Mouse (Mus musculus) hindbrain, postnatal 0 days (tissue): ENCODE data around the gene Cdc7. TPM values are rescaled to one million over a fixed set of nuclear protein-coding genes. Genes with fewer than 3 reads are reported as not detected.

Experiments used
- ATAC-seq: fragments of 200-750 bp; cut with Nextera tagmentation; 2 replicates; pipeline ENCODE4 v1.8.0; 2017; ENCODE audit warnings: mild to moderate bottlenecking, moderate TSS enrichment, moderate library complexity
- DNase-seq: peaks from one replicate; pipeline ENCODE4 v3.0.0-alpha.2; 2015; ENCODE audit warnings: low spot score
- H3K27ac ChIP-seq: fragments of 300-500 bp; sonication (generic); 2 replicates; pipeline ENCODE4 v1.5.1; 2014; ENCODE audit warnings: mild to moderate bottlenecking
- H3K27me3 ChIP-seq: fragments of 300-500 bp; sonication (generic); 2 replicates; pipeline ENCODE4 v1.6.1; 2014; ENCODE audit warnings: low read length, mixed read lengths; ENCODE audit not compliant: insufficient read depth
- H3K36me3 ChIP-seq: fragments of 300-500 bp; sonication (generic); 2 replicates; pipeline ENCODE4 v1.6.1; 2014; ENCODE audit warnings: low read length, mixed read lengths; ENCODE audit not compliant: insufficient read depth
- H3K4me1 ChIP-seq: fragments of 300-500 bp; sonication (generic); 2 replicates; pipeline ENCODE4 v1.6.1; 2014; ENCODE audit warnings: antibody characterized with exemption, low read length, mixed read lengths; ENCODE audit not compliant: insufficient read depth
- H3K4me2 ChIP-seq: fragments of 300-500 bp; sonication (generic); 2 replicates; pipeline ENCODE4 v1.6.1; 2014; ENCODE audit warnings: low read depth, mild to moderate bottlenecking, low read length, moderate library complexity, mixed read lengths
- H3K4me3 ChIP-seq: fragments of 300-500 bp; sonication (generic); 2 replicates; pipeline ENCODE4 v1.5.1; 2014; ENCODE audit warnings: low read length
- H3K9ac ChIP-seq: fragments of 300-500 bp; sonication (generic); replicated peaks from 2 replicates; pipeline ENCODE4 v1.6.1; 2014; ENCODE audit warnings: mild to moderate bottlenecking, low read length, moderate library complexity, mixed read lengths
- H3K9me3 ChIP-seq: fragments of 300-500 bp; sonication (generic); 2 replicates; pipeline ENCODE4 v1.6.1; 2016; ENCODE audit warnings: low read length, mixed read lengths
- CTCF ChIP-seq: IDR thresholded peaks from 2 replicates; pipeline ENCODE4 v1.5.1; 2016; ENCODE audit warnings: antibody characterized with exemption, control low read depth, low read depth
- WGBS: fragments of 180-500 bp; shearing (Covaris S2); extraction: QIAGEN DNeasy Blood & Tissue Kit; methylation state at CpG from one replicate; pipeline ENCODE4 v1.1.7; 2014; 5-methylcytosine and 5-hydroxymethylcytosine counted together
- polyA plus RNA-seq: library from polyadenylated mRNA; unstranded; fragments of >200 nt; fragmentation: Nextera tagmentation; extraction: Ambion mirVana; gene quantifications from 2 replicates; pipeline ENCODE4 v1.2.1, GENCODE M21; 2015
- total RNA-seq: library from RNA; depleted of rRNA; stranded (reverse); fragments of >200 nt; gene quantifications from 2 replicates; pipeline ENCODE4 v1.2.3, GENCODE M21; 2014

The Cdc7 gene
- total and polyA plus RNA-seq, 2 experiments from 2014 or later = 21.4 to 25.5 TPM

DNA sequence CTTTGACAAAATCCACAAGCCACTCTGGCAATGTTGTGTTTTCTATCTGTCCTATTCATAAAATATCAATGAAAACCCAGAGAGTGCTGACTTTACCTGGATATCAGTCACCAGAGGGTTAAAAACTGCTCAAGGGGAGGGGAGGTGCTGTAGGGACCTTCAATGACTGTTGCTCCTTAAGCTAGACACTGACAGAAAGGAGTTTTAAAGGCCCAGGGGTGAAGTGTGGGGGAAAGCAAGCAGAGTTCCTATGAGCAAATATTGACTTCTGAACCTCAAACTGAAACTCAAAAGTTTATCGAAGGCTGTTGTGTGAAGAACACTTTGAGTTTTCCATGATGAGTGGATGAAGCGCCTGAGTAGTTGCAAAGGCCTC lies 50.9 kb downstream of the Cdc7 start:
- no peak for TF ChIP-seq CTCF
- Histone ChIP-seq H3K4me2 (no peak overlapping the region), H3K36me3 (no peaks in the 10 kb centered on the region), H3K27ac (no peak overlapping the region), H3K27me3 (no peaks in the 10 kb centered on the region), H3K9me3 (no peaks in the 10 kb centered on the region), H3K4me3 (no peak overlapping the region), H3K9ac (no peak overlapping the region), H3K4me1 (no peaks in the 10 kb centered on the region; the same call in 1 of the 2 replicates)
- DNase-seq = no peak
- no peak for ATAC-seq
- WGBS = 85% methylated on average over 2 of the region's 2 CpGs

DNA sequence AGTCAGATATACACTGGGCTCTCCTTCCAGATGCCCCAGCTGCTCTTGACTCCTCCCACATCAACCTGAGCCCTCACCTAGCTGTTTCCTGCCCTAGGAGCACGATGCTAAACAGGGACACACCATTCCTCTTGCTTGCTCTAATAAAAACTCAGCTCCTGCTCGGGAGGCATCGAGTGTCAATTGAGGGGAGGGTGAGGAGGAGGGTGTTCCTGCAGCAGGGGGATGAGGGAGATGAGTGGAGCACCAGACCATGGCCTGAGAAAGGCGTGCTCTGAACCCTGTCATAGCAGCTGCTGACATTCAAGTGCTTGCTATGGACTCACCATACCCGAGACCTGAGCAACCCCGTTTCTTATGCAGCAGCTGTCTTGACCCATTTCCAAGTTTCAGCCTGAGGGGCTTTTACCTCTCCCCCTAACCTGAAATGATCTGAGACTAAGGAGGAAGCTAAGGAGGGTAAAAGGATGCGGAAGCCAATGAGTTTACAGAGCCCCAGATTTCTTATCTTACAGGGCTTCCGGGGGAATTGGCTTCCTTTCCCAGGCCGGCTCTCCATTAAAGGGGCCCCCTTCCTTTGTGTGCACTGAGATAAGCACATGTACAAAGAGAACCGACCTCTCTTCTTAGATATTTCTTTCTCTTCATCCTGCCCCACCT lies 51.4 kb downstream of the Cdc7 start:
- ATAC-seq = no peak
- WGBS = 44% methylated on average over 10 of the region's 10 CpGs
- Histone ChIP-seq H3K4me2 (no peak overlapping the region), H3K4me3 (no peak overlapping the region), H3K27ac (no peak overlapping the region), H3K9me3 (no peaks in the 10 kb centered on the region), H3K27me3 (no peaks in the 10 kb centered on the region), H3K36me3 (no peaks in the 10 kb centered on the region), H3K4me1 (no peaks in the 10 kb centered on the region; the same call in 1 of the 2 replicates), H3K9ac (no peak overlapping the region)
- TF ChIP-seq CTCF = no peak
- DNase-seq = no peak

DNA sequence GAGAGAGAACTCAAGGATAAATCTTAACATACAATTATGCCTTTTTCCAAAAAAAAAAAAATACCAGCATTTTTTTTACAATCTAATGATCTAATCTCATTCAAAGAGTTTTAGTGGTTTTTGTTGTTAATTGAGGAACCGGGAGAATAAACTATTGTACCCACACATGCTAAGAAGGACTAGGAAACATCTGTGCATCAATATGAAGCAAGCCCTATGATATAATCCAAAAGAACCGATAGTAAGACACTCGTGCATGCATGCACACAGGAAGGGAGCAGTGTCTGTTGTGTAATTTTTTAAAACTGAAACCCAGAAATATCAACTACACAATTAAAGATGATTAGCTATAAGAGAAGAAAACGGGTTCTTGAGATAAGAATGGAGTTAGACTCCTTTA lies 52.4 kb downstream of the Cdc7 start:
- Histone ChIP-seq H3K4me3 (no peak overlapping the region), H3K36me3 (no peaks in the 10 kb centered on the region), H3K27ac (no peak overlapping the region), H3K9ac (no peak overlapping the region), H3K9me3 (no peaks in the 10 kb centered on the region), H3K27me3 (no peaks in the 10 kb centered on the region), H3K4me1 (no peaks in the 10 kb centered on the region; the same call in 1 of the 2 replicates), H3K4me2 (no peak overlapping the region)
- 80% methylated on average over 4 of the region's 4 CpGs for WGBS
- DNase-seq = no peak
- no peak for TF ChIP-seq CTCF
- ATAC-seq = no peak

DNA sequence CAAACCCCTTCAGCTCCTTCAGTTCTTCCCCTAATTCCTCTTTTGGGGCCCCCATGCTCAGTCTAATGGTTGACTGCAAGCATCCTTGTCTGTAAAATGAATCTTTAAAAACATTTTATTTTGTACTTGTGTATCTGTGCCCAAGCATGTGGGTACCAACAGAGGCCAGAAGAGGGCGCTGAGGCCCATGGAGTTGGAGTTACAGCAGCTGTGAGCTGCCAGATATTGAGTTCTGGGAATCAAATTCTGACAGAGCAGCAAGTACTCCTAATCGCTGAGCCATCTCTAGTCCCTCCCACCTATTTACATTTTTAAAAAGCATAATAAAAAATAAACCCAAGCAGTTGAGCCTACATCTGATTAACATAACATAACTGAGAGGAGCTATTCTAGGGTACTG lies 53.4 kb downstream of the Cdc7 start:
- Histone ChIP-seq H3K4me2 (no peak overlapping the region), H3K4me1 (no peaks in the 10 kb centered on the region; the same call in 1 of the 2 replicates), H3K4me3 (no peak overlapping the region), H3K36me3 (no peaks in the 10 kb centered on the region), H3K27ac (no peak overlapping the region), H3K27me3 (no peaks in the 10 kb centered on the region), H3K9ac (no peak overlapping the region), H3K9me3 (no peaks in the 10 kb centered on the region)
- ATAC-seq = no peak
- DNase-seq = no peak
- peak; percentile 31 for TF ChIP-seq CTCF
- WGBS = 74% methylated on average over 2 of the region's 2 CpGs

DNA sequence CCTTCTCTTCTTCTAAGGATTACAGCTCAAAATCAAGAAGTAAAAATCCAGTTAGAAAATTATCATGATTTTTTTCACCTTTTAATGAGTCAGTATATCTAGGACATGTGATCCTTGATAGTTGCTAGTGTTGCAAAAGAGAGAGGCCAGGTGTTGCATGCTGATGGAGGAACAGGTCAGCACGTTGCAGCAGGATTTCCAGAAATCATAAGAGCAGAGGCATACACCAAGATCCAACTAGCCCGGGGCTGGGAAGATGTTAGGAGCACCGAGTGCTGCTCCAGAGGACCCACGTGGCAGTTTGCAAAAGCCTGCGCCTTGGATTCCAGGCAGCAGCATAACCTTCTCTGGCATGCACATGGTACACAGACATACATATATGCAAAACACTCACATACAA lies 54.9 kb downstream of the Cdc7 start:
- H3K9ac ChIP-seq = no peak overlapping the region
- ATAC-seq (no peak), DNase-seq (no peak)
- no peak overlapping the region for H3K4me2 ChIP-seq
- no peak overlapping the region for H3K27ac ChIP-seq
- no peaks in the 10 kb centered on the region for H3K36me3 ChIP-seq
- WGBS = 75% methylated on average over 5 of the region's 5 CpGs
- TF ChIP-seq CTCF = no peak
- no peaks in the 10 kb centered on the region; the same call in 1 of the 2 replicates for H3K4me1 ChIP-seq
- H3K9me3 ChIP-seq = no peaks in the 10 kb centered on the region
- H3K27me3 ChIP-seq = no peaks in the 10 kb centered on the region
- no peak overlapping the region for H3K4me3 ChIP-seq

DNA sequence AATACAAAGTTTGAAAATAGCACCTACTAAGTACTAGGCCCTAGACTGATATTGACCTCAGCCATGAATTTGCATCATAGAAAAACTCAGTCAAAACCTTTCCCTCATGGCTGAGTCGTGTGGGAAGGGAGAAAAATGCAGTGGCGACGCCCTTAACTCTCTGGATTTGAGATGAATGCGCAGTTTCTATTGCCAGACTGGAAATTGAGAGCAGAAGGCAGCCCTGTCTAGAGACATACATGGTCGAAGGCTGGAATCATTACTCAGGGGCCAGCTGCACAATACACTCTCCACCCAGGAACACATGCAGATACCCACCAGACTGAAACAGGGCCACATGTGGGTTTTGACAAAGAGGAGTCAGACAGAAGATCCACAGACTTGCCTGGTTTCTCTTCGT lies 55.8 kb downstream of the Cdc7 start:
- H3K36me3 ChIP-seq = no peaks in the 10 kb centered on the region
- H3K27me3 ChIP-seq = no peaks in the 10 kb centered on the region
- H3K9ac ChIP-seq = no peak overlapping the region
- ATAC-seq (no peak), DNase-seq (no peak)
- no peaks in the 10 kb centered on the region; the same call in 1 of the 2 replicates for H3K4me1 ChIP-seq
- no peak overlapping the region for H3K4me2 ChIP-seq
- no peak overlapping the region for H3K27ac ChIP-seq
- no peak overlapping the region for H3K4me3 ChIP-seq
- H3K9me3 ChIP-seq = no peaks in the 10 kb centered on the region
- WGBS = 64% methylated on average over 6 of the region's 6 CpGs
- no peak for TF ChIP-seq CTCF

DNA sequence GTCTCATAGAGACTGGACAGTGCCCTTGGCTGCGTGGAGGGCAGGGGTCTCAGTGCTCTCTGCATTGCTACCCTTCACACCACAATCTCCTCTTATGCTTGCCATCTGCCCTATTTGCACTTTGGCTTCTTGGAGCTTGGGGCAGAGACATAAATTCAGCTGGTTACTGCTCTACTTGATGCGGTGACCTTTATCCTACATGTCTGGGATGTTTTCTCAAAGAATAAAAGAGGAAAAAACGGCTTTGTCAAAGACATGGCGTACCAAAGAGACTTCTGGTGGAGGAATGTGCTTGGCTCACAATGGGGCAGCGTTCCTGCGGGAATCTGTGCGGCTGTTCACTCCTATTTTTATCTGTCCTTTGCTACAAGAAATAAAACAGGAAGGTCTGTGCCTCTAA lies 56.2 kb downstream of the Cdc7 start:
- DNase-seq (no peak), ATAC-seq (no peak)
- TF ChIP-seq CTCF = no peak
- H3K27me3 ChIP-seq = no peaks in the 10 kb centered on the region
- no peak overlapping the region for H3K9ac ChIP-seq
- H3K4me1 ChIP-seq = no peaks in the 10 kb centered on the region; the same call in 1 of the 2 replicates
- H3K27ac ChIP-seq = no peak overlapping the region
- no peaks in the 10 kb centered on the region for H3K36me3 ChIP-seq
- no peak overlapping the region for H3K4me2 ChIP-seq
- no peak overlapping the region for H3K4me3 ChIP-seq
- 55% methylated on average over 7 of the region's 7 CpGs for WGBS
- H3K9me3 ChIP-seq = no peaks in the 10 kb centered on the region
